Mouse (Mus musculus): ENCODE measurements around the gene Sipa1. TPM values are rescaled to one million over a fixed set of nuclear protein-coding genes. Genes with fewer than 3 reads are reported as not detected.
A peak's percentile ranks its signal among the peaks of the same experiment; 100 is the strongest.

Sipa1 gene
- polyA plus RNA-seq, 1 experiment from 2014 or later: 49.3 TPM

DNA sequence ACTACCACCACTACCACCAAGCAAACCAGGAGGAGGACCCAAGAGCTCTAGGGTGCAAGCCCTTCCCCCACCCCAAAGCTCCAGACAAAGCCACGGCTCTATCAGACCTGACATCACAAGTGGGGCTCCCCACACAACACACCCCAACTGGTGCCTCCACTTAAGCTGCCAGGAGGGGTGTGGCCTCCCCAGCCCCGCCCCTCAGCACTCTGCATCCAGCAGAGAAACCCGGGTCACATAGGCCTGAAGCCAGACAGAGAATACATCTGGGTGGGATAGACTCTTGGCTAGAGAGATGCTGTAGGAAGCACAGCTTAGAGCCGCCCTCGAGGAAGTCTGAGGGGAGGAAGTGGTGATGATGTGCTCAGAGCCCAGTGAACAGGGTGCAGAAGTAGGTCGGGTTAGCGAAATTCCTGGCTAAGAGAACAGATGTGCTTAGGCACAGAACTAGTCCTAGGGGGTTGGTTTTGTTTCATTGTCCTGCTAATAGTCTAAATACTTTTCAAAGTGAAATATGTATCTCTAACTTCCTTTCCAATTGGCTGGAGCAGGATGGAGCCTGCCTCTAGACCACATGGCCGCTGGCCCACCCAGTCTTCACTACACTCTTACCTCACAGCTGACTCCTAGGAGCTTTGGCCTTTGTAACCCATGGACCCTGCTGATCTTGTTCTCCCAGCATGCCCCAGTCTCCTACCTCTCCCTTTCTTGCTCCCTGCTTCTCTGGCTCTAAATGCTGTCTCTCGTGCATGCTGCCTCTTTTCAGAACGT, 41.5 kb upstream of the Sipa1 start:
- peak; percentile 62 for DNase-seq
- Histone ChIP-seq H3K27me3 (ENCODE audit: insufficient read depth, low read length) (no peaks in the 10 kb centered on the region), H3K36me3 (ENCODE audit: insufficient read depth) (peaks cover 76% of the 10 kb centered on the region), H3K4me2 (no peak overlapping the region), H3K4me3 (ENCODE audit: low read depth, low read length) (no peak overlapping the region), H3K9me3 (ENCODE audit: low read depth, low read length) (no peaks in the 10 kb centered on the region), H3K27ac (ENCODE audit: low read depth) (peak overlapping the region; percentile 67), H3K9ac (peak overlapping the region; percentile 13; the same call in 1 of the 2 replicates), H3K4me1 (ENCODE audit: insufficient read depth) (peaks cover 4% of the 10 kb centered on the region; the same call in 1 of the 2 replicates)
- no peak for TF ChIP-seq CTCF (IDR thresholded peaks at IDR 0.05; ENCODE audit: low read depth)
- ATAC-seq (ENCODE audit: insufficient read depth): peak; percentile 68
- 32% methylated on average over 10 of the region's 10 CpGs for WGBS

GRCm38 (mm10) chr19:5704163-5704800, 40.8 kb upstream of the Sipa1 start, which contains the start of gene Kcnk7:
TSS of gene Kcnk7 (plus strand) at chr19:5704367.
- Histone ChIP-seq H3K27me3 (ENCODE audit: insufficient read depth, low read length) (no peaks in the 10 kb centered on the region), H3K4me3 (ENCODE audit: low read depth, low read length) (no peak within 1 kb of the TSS), H3K4me2 (no peak within 1 kb of the TSS), H3K9ac (no peak within 1 kb of the TSS; the same call in 1 of the 2 replicates), H3K9me3 (ENCODE audit: low read depth, low read length) (no peaks in the 10 kb centered on the region), H3K36me3 (ENCODE audit: insufficient read depth) (peaks cover 79% of the 10 kb centered on the region), H3K4me1 (ENCODE audit: insufficient read depth) (peaks cover 4% of the 10 kb centered on the region; the same call in 1 of the 2 replicates), H3K27ac (ENCODE audit: low read depth) (peak within 1 kb of the TSS; percentile 67)
- no peak for ATAC-seq (ENCODE audit: insufficient read depth)
- WGBS: 63% methylated on average over 17 of the region's 17 CpGs
- DNase-seq: no peak
- no peak for TF ChIP-seq CTCF (IDR thresholded peaks at IDR 0.05; ENCODE audit: low read depth)

- no peak overlapping the region for H3K4me3 ChIP-seq (ENCODE audit: low read depth, low read length)
- 25% methylated on average over 41 of the region's 41 CpGs for WGBS
- no peak for ATAC-seq (ENCODE audit: insufficient read depth)
- H3K4me2 ChIP-seq: peak overlapping the region; percentile 27; the same call in 1 of the 2 replicates
- DNase-seq: peak; percentile 43
- H3K36me3 ChIP-seq (ENCODE audit: insufficient read depth): peaks cover 95% of the 10 kb centered on the region
- peaks cover 4% of the 10 kb centered on the region; the same call in 1 of the 2 replicates for H3K4me1 ChIP-seq (ENCODE audit: insufficient read depth)
- H3K27ac ChIP-seq (ENCODE audit: low read depth): no peak overlapping the region
- no peaks in the 10 kb centered on the region for H3K9me3 ChIP-seq (ENCODE audit: low read depth, low read length)
- H3K27me3 ChIP-seq (ENCODE audit: insufficient read depth, low read length): no peaks in the 10 kb centered on the region
- TF ChIP-seq CTCF (IDR thresholded peaks at IDR 0.05; ENCODE audit: low read depth): no peak
- no peak overlapping the region for H3K9ac ChIP-seq
Measured at GRCm38 (mm10) chr19:5695849-5696462, 32.4 kb upstream of the Sipa1 start.

DNA sequence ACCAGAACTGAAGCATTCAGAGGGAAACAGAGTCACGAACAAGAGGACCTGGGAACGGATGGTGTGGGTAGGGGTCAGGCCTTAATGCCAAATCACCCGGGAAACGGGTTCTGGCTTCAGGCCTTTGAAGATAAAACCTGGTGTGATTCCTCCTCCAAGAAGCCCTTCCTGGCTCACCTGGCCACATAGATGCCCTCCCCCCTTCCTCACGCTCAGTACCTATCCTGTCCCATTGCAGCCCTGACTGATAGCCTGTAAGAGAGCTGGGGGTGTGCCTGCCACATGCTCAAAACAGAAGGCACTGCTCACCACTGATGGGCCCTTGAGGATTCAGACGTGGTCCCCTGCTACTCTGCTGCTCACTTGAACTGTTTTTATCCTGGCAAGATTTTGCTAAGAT, 30.3 kb upstream of the Sipa1 start:
- DNase-seq (no peak), ATAC-seq (ENCODE audit: insufficient read depth) (no peak)
- H3K9me3 ChIP-seq (ENCODE audit: low read depth, low read length): no peaks in the 10 kb centered on the region
- TF ChIP-seq CTCF (IDR thresholded peaks at IDR 0.05; ENCODE audit: low read depth): no peak
- 83% methylated on average over 6 of the region's 6 CpGs for WGBS
- no peak overlapping the region for H3K4me3 ChIP-seq (ENCODE audit: low read depth, low read length)
- no peak overlapping the region for H3K27ac ChIP-seq (ENCODE audit: low read depth)
- peak overlapping the region; percentile 97; the same call in 1 of the 2 replicates for H3K4me2 ChIP-seq
- H3K9ac ChIP-seq: no peak overlapping the region
- no peaks in the 10 kb centered on the region for H3K27me3 ChIP-seq (ENCODE audit: insufficient read depth, low read length)
- peaks cover 79% of the 10 kb centered on the region for H3K36me3 ChIP-seq (ENCODE audit: insufficient read depth)
- peaks cover 12% of the 10 kb centered on the region; the same call in 1 of the 2 replicates for H3K4me1 ChIP-seq (ENCODE audit: insufficient read depth)

- no peak for DNase-seq
- Histone ChIP-seq H3K27ac (ENCODE audit: low read depth) (peak overlapping the region; percentile 70; the same call in 1 of the 2 replicates), H3K27me3 (ENCODE audit: insufficient read depth, low read length) (no peaks in the 10 kb centered on the region), H3K4me2 (peak overlapping the region; percentile 97), H3K4me3 (ENCODE audit: low read depth, low read length) (peak overlapping the region; percentile 92), H3K36me3 (ENCODE audit: insufficient read depth) (peaks cover 70% of the 10 kb centered on the region), H3K4me1 (ENCODE audit: insufficient read depth) (peaks cover 12% of the 10 kb centered on the region; the same call in 1 of the 2 replicates), H3K9ac (peak overlapping the region; percentile 88), H3K9me3 (ENCODE audit: low read depth, low read length) (no peaks in the 10 kb centered on the region)
- no peak for TF ChIP-seq CTCF (IDR thresholded peaks at IDR 0.05; ENCODE audit: low read depth)
- 62% methylated on average over 10 of the region's 10 CpGs for WGBS
- ATAC-seq (ENCODE audit: insufficient read depth): no peak
Measured at GRCm38 (mm10) chr19:5692913-5693396, 29.4 kb upstream of the Sipa1 start.

- Histone ChIP-seq H3K27ac (ENCODE audit: low read depth) (peak overlapping the region; percentile 70), H3K4me3 (ENCODE audit: low read depth, low read length) (peak overlapping the region; percentile 92), H3K27me3 (ENCODE audit: insufficient read depth, low read length) (no peaks in the 10 kb centered on the region), H3K9me3 (ENCODE audit: low read depth, low read length) (no peaks in the 10 kb centered on the region), H3K4me1 (ENCODE audit: insufficient read depth) (peaks cover 16% of the 10 kb centered on the region; the same call in 1 of the 2 replicates), H3K9ac (peak overlapping the region; percentile 88), H3K4me2 (peak overlapping the region; percentile 97), H3K36me3 (ENCODE audit: insufficient read depth) (peaks cover 64% of the 10 kb centered on the region)
- no peak for TF ChIP-seq CTCF (IDR thresholded peaks at IDR 0.05; ENCODE audit: low read depth)
- peak; percentile 64 for DNase-seq
- 55% methylated on average over 10 of the region's 10 CpGs for WGBS
- ATAC-seq (ENCODE audit: insufficient read depth): no peak
Measured at GRCm38 (mm10) chr19:5692086-5692912, 28.8 kb upstream of the Sipa1 start.

Data from lung, embryonic 14.5 days (tissue).